Mouse (Mus musculus) forebrain, embryonic 10.5 days (tissue): ENCODE measurements around the gene Banp. TPM values are rescaled to one million over a fixed set of nuclear protein-coding genes. Genes with fewer than 3 reads are reported as not detected.

ENCODE experiments used
- DNase-seq: peaks from one replicate; pipeline ENCODE4 v3.0.0-alpha.2; 2017; ENCODE audit warnings: low spot score; ENCODE audit errors: extremely low spot score
- H3K27ac ChIP-seq: fragments of 300-500 bp; sonication (generic); 2 replicates; pipeline ENCODE4 v1.5.1; 2016; ENCODE audit warnings: mild to moderate bottlenecking
- H3K27me3 ChIP-seq: fragments of 300-500 bp; sonication (generic); 2 replicates; pipeline ENCODE4 v1.6.1; 2016; ENCODE audit warnings: mild to moderate bottlenecking; ENCODE audit not compliant: poor library complexity, severe bottlenecking
- H3K36me3 ChIP-seq: fragments of 300-500 bp; sonication (generic); replicated peaks from 2 replicates; pipeline ENCODE4 v1.6.1; 2016; ENCODE audit warnings: mild to moderate bottlenecking, moderate library complexity
- H3K4me1 ChIP-seq: fragments of 300-500 bp; sonication (generic); 2 replicates; pipeline ENCODE4 v1.6.1; 2016
- H3K4me3 ChIP-seq: fragments of 300-500 bp; sonication (generic); 2 replicates; pipeline ENCODE4 v1.5.1; 2016; ENCODE audit warnings: mild to moderate bottlenecking, moderate library complexity
- H3K9me3 ChIP-seq: fragments of 300-500 bp; sonication (generic); 2 replicates; pipeline ENCODE4 v1.6.1; 2016; ENCODE audit warnings: mild to moderate bottlenecking, moderate library complexity
- WGBS: fragments of 180-500 bp; shearing (Covaris S2); methylation state at CpG from one replicate; pipeline ENCODE4 v1.1.7; 2016; 5-methylcytosine and 5-hydroxymethylcytosine counted together
- polyA plus RNA-seq: library from polyadenylated mRNA; unstranded; fragments of >200 nt; fragmentation: Nextera tagmentation; extraction: Ambion mirVana; gene quantifications from 2 replicates; pipeline ENCODE4 v1.2.1, GENCODE M21; 2016

Gene Banp
- polyA plus RNA-seq, 1 experiment from 2014 or later: 44.1 TPM

GRCm38 (mm10) chr8:122025546-122025945 is 76.0 kb downstream of the Banp start:
- Histone ChIP-seq H3K36me3 (peaks cover 63% of the 10 kb centered on the region), H3K9me3 (no peaks in the 10 kb centered on the region), H3K4me3 (no peak overlapping the region), H3K4me1 (peaks cover 8% of the 10 kb centered on the region), H3K27me3 (no peaks in the 10 kb centered on the region), H3K27ac (no peak overlapping the region)
- no peak for DNase-seq
- 89% methylated on average over 9 of the region's 9 CpGs for WGBS

GRCm38 (mm10) chr8:122028116-122028515 is 78.6 kb downstream of the Banp start:
- H3K27me3 ChIP-seq: no peaks in the 10 kb centered on the region
- H3K4me1 ChIP-seq: peaks cover 21% of the 10 kb centered on the region
- H3K9me3 ChIP-seq: no peaks in the 10 kb centered on the region
- WGBS: 88% methylated on average over 4 of the region's 4 CpGs
- DNase-seq: no peak
- H3K27ac ChIP-seq: no peak overlapping the region
- H3K36me3 ChIP-seq: peaks cover 42% of the 10 kb centered on the region
- no peak overlapping the region for H3K4me3 ChIP-seq

- H3K27ac ChIP-seq: peak overlapping the region; percentile 22; the same call in 1 of the 2 replicates
- WGBS: 47% methylated on average over 7 of the region's 7 CpGs
Measured at GRCm38 (mm10) chr8:122030965-122031364, 81.4 kb downstream of the Banp start.

GRCm38 (mm10) chr8:122032741-122033140 is 83.2 kb downstream of the Banp start:
- DNase-seq: no peak
- Histone ChIP-seq H3K4me3 (no peak overlapping the region), H3K4me1 (peaks cover 29% of the 10 kb centered on the region), H3K9me3 (no peaks in the 10 kb centered on the region), H3K27ac (no peak overlapping the region), H3K36me3 (no peaks in the 10 kb centered on the region), H3K27me3 (no peaks in the 10 kb centered on the region)
- WGBS: 87% methylated on average over 9 of the region's 9 CpGs

More at GRCm38 (mm10) chr8:122030965-122031364, 81.4 kb downstream of the Banp start:
- no peaks in the 10 kb centered on the region for H3K27me3 ChIP-seq
- no peak for DNase-seq
- H3K4me1 ChIP-seq: peaks cover 24% of the 10 kb centered on the region
- peaks cover 14% of the 10 kb centered on the region for H3K36me3 ChIP-seq
- no peaks in the 10 kb centered on the region for H3K9me3 ChIP-seq
- H3K4me3 ChIP-seq: no peak overlapping the region

- Histone ChIP-seq H3K36me3 (no peaks in the 10 kb centered on the region), H3K27me3 (no peaks in the 10 kb centered on the region), H3K9me3 (no peaks in the 10 kb centered on the region), H3K27ac (0 out of 2 replicates have a peak overlapping the region, but pooled peaks have one; percentile 8), H3K4me3 (no peak overlapping the region), H3K4me1 (peaks cover 21% of the 10 kb centered on the region)
- no peak for DNase-seq
- WGBS: 81% methylated on average over 7 of the region's 7 CpGs
Measured at GRCm38 (mm10) chr8:122035543-122035942, 86.0 kb downstream of the Banp start.

- no peaks in the 10 kb centered on the region for H3K36me3 ChIP-seq
- WGBS: 88% methylated on average over 6 of the region's 6 CpGs
- H3K27ac ChIP-seq: no peak overlapping the region
- no peak overlapping the region for H3K4me3 ChIP-seq
- H3K27me3 ChIP-seq: no peaks in the 10 kb centered on the region
- no peaks in the 10 kb centered on the region for H3K9me3 ChIP-seq
- peaks cover 13% of the 10 kb centered on the region; the same call in 1 of the 2 replicates for H3K4me1 ChIP-seq
- DNase-seq: no peak
Measured at GRCm38 (mm10) chr8:122036325-122036724, 86.8 kb downstream of the Banp start.

- Histone ChIP-seq H3K9me3 (no peaks in the 10 kb centered on the region), H3K27ac (no peak overlapping the region), H3K4me3 (no peak overlapping the region), H3K4me1 (peaks cover 14% of the 10 kb centered on the region; the same call in 1 of the 2 replicates), H3K27me3 (no peaks in the 10 kb centered on the region), H3K36me3 (no peaks in the 10 kb centered on the region)
- 79% methylated on average over 7 of the region's 7 CpGs for WGBS
- DNase-seq: no peak
Measured at GRCm38 (mm10) chr8:122037279-122037678, 87.7 kb downstream of the Banp start.

GRCm38 (mm10) chr8:122038076-122038475 is 88.5 kb downstream of the Banp start:
- no peak overlapping the region for H3K4me3 ChIP-seq
- DNase-seq: no peak
- 93% methylated on average over 6 of the region's 6 CpGs for WGBS

GRCm38 (mm10) chr8:122039452-122039851 is 89.9 kb downstream of the Banp start:
- Histone ChIP-seq H3K36me3 (no peaks in the 10 kb centered on the region), H3K27me3 (no peaks in the 10 kb centered on the region), H3K4me1 (peaks cover 21% of the 10 kb centered on the region; the same call in 1 of the 2 replicates), H3K4me3 (no peak overlapping the region), H3K27ac (no peak overlapping the region), H3K9me3 (no peaks in the 10 kb centered on the region)
- no peak for DNase-seq
- 93% methylated on average over 4 of the region's 4 CpGs for WGBS

More at GRCm38 (mm10) chr8:122038076-122038475, 88.5 kb downstream of the Banp start:
- Histone ChIP-seq H3K27ac (no peak overlapping the region), H3K27me3 (no peaks in the 10 kb centered on the region), H3K36me3 (no peaks in the 10 kb centered on the region), H3K9me3 (no peaks in the 10 kb centered on the region), H3K4me1 (peaks cover 17% of the 10 kb centered on the region; the same call in 1 of the 2 replicates)

GRCm38 (mm10) chr8:122047206-122047870 is 97.8 kb downstream of the Banp start:
- Histone ChIP-seq H3K27ac (no peak overlapping the region), H3K4me3 (no peak overlapping the region), H3K4me1 (peaks cover 18% of the 10 kb centered on the region; the same call in 1 of the 2 replicates), H3K27me3 (no peaks in the 10 kb centered on the region), H3K9me3 (no peaks in the 10 kb centered on the region), H3K36me3 (no peaks in the 10 kb centered on the region)
- DNase-seq: no peak
- WGBS: 61% methylated on average over 15 of the region's 15 CpGs

GRCm38 (mm10) chr8:122049266-122049665 is 99.7 kb downstream of the Banp start:
- Histone ChIP-seq H3K4me3 (no peak overlapping the region), H3K27ac (no peak overlapping the region), H3K36me3 (no peaks in the 10 kb centered on the region), H3K9me3 (no peaks in the 10 kb centered on the region), H3K4me1 (peaks cover 12% of the 10 kb centered on the region; the same call in 1 of the 2 replicates), H3K27me3 (no peaks in the 10 kb centered on the region)
- 86% methylated on average over 4 of the region's 4 CpGs for WGBS
- DNase-seq: no peak

- no peaks in the 10 kb centered on the region for H3K36me3 ChIP-seq
- WGBS: 64% methylated on average over 2 of the region's 2 CpGs
- H3K9me3 ChIP-seq: no peaks in the 10 kb centered on the region
- no peak for DNase-seq
- H3K4me1 ChIP-seq: peaks cover 19% of the 10 kb centered on the region
- no peak overlapping the region for H3K27ac ChIP-seq
- no peak overlapping the region for H3K4me3 ChIP-seq
- no peaks in the 10 kb centered on the region for H3K27me3 ChIP-seq
Measured at GRCm38 (mm10) chr8:122049923-122050322, 100.4 kb downstream of the Banp start.

- no peak overlapping the region for H3K4me3 ChIP-seq
- DNase-seq: no peak
- no peaks in the 10 kb centered on the region; the same call in 1 of the 2 replicates for H3K27me3 ChIP-seq
- no peak overlapping the region for H3K27ac ChIP-seq
- no peaks in the 10 kb centered on the region for H3K36me3 ChIP-seq
- no peaks in the 10 kb centered on the region for H3K9me3 ChIP-seq
- H3K4me1 ChIP-seq: peaks cover 26% of the 10 kb centered on the region
- WGBS: 92% methylated on average over 9 of the region's 9 CpGs
Measured at GRCm38 (mm10) chr8:122050620-122051019, 101.1 kb downstream of the Banp start.
